17 mouse cellular contexts compared by ENCODE assay signal in genomic region chr19:44007186-44007585, GRCm38 (mm10). TPM values are rescaled to one million over a fixed set of nuclear protein-coding genes. Genes with fewer than 3 reads are reported as not detected.
DNase-seq lines count a peak whose midpoint lies in the region; ATAC-seq and TF ChIP-seq lines count a peak whose summit lies in the region.
"Had no signal": no experiment of that assay in that cellular context is flagged by ENCODE, and none has a peak within 500 bp of the region (broad histone marks: within the 10 kb centered on the region; RNA-seq: fewer than 3 reads in every experiment).

No protein-coding gene starts in this region.

- no peaks in the 10 kb centered on the region for H3K9me3 ChIP-seq in embryonic facial prominence, embryonic 11.5 days (replicated peaks; ENCODE audit: control insufficient read depth, low read length)
- no peaks in the 10 kb centered on the region for H3K9me3 ChIP-seq in embryonic facial prominence, embryonic 10.5 days
- H3K9me3 ChIP-seq: midbrain, embryonic 12.5 days; neural tube, embryonic 12.5 days had no signal

- ATAC-seq in embryonic facial prominence, embryonic 11.5 days (replicated peaks; ENCODE audit: insufficient number of reproducible peaks, low FRiP score, low TSS enrichment, low read depth), result no peak
- ATAC-seq: intestine, postnatal 0 days; lung, postnatal 0 days had no signal

- TF ChIP-seq CTCF in cerebellum, adult 2 months (IDR thresholded peaks at IDR 0.05; ENCODE audit: borderline replicate concordance, insufficient read depth, low read depth, low read length), result no peak

- no peak overlapping the region for H3K9ac ChIP-seq in embryonic facial prominence, embryonic 11.5 days (replicated peaks; ENCODE audit: low read length)
- H3K9ac ChIP-seq: midbrain, embryonic 12.5 days; neural tube, embryonic 12.5 days had no signal

- no peaks in the 10 kb centered on the region for H3K4me1 ChIP-seq in embryonic facial prominence, embryonic 11.5 days (ENCODE audit: control insufficient read depth, insufficient read depth, low read length)
- 0 out of 2 replicates have a peak, but pooled peaks cover 3% of the 10 kb centered on the region for H3K4me1 ChIP-seq in embryonic facial prominence, embryonic 10.5 days
- no peaks in the 10 kb centered on the region for H3K4me1 ChIP-seq in cerebellum, adult 2 months (ENCODE audit: control insufficient read depth, insufficient read depth, low read length)
- H3K4me1 ChIP-seq: midbrain, embryonic 12.5 days; neural tube, embryonic 12.5 days had no signal

- peak; percentile 13 for DNase-seq in embryonic facial prominence, embryonic 11.5 days (ENCODE audit: low spot score)
- no peak for DNase-seq in embryonic facial prominence, embryonic 10.5 days (ENCODE audit: low spot score)
- peak; percentile 57 to 60 for DNase-seq in right cerebral cortex, adult 2 months (ENCODE audit: low spot score in 2 of 2)
- DNase-seq in right cerebral cortex, postnatal 4 days, result no peak
- DNase-seq in left cerebral cortex, postnatal 14 days (ENCODE audit: low spot score in 2 of 2), result peak; percentile 25 to 55
- no peak for DNase-seq in kidney, postnatal 4 days
- no peak for DNase-seq in cerebellum, adult 2 months
- no peak for DNase-seq in gastrocnemius, postnatal 25 days
- DNase-seq: cerebellum, postnatal 10 days; kidney, postnatal 25 days had no signal

- no peak for TF ChIP-seq POLR2A in cerebellum, adult 2 months (IDR thresholded peaks at IDR 0.05; ENCODE audit: borderline replicate concordance, insufficient read depth, low read length)

- H3K27ac ChIP-seq in embryonic facial prominence, embryonic 11.5 days (replicated peaks; ENCODE audit: low read depth, low read length), result no peak overlapping the region
- no peak overlapping the region for H3K27ac ChIP-seq in embryonic facial prominence, embryonic 10.5 days (replicated peaks)
- H3K27ac ChIP-seq in cerebellum, adult 2 months (ENCODE audit: insufficient read depth, low read length), result no peak overlapping the region
- H3K27ac ChIP-seq: midbrain, embryonic 12.5 days; neural tube, embryonic 12.5 days had no signal

- no peak overlapping the region for H3K4me2 ChIP-seq in embryonic facial prominence, embryonic 11.5 days (ENCODE audit: low read depth, low read length)
- H3K4me2 ChIP-seq: heart, embryonic 11.5 days; midbrain, embryonic 12.5 days; neural tube, embryonic 12.5 days had no signal

- H3K4me3 ChIP-seq in embryonic facial prominence, embryonic 11.5 days (ENCODE audit: low read depth, low read length), result no peak overlapping the region
- H3K4me3 ChIP-seq in embryonic facial prominence, embryonic 10.5 days, result no peak overlapping the region
- H3K4me3 ChIP-seq in cerebellum, adult 2 months (replicated peaks; ENCODE audit: insufficient read depth, low read depth, low read length), result no peak overlapping the region
- H3K4me3 ChIP-seq: midbrain, embryonic 12.5 days; neural tube, embryonic 12.5 days had no signal

- intact Hi-C loops in left cerebral cortex, postnatal 14 days (cut with DNase I), result no loop called here

- WGBS in embryonic facial prominence, embryonic 11.5 days, result 62% methylated on average over 12 of the region's 12 CpGs
- WGBS in embryonic facial prominence, embryonic 10.5 days, result 68% methylated on average over 12 of the region's 12 CpGs
- 68% methylated on average over 12 of the region's 12 CpGs for WGBS in cerebellum, adult 2 months

- no peaks in the 10 kb centered on the region for H3K36me3 ChIP-seq in embryonic facial prominence, embryonic 11.5 days (replicated peaks; ENCODE audit: control insufficient read depth, insufficient read depth, low read depth, low read length)
- no peaks in the 10 kb centered on the region for H3K36me3 ChIP-seq in embryonic facial prominence, embryonic 10.5 days (replicated peaks)
- H3K36me3 ChIP-seq: midbrain, embryonic 12.5 days; neural tube, embryonic 12.5 days had no signal

- H3K27me3 ChIP-seq in embryonic facial prominence, embryonic 11.5 days (ENCODE audit: control insufficient read depth, insufficient read depth, low read length), result no peaks in the 10 kb centered on the region
- no peaks in the 10 kb centered on the region for H3K27me3 ChIP-seq in embryonic facial prominence, embryonic 10.5 days (replicated peaks; ENCODE audit: low read depth, poor library complexity, severe bottlenecking)
- H3K27me3 ChIP-seq in cerebellum, adult 2 months (ENCODE audit: control insufficient read depth, insufficient read depth, low read length), result no peaks in the 10 kb centered on the region
- H3K27me3 ChIP-seq: midbrain, embryonic 12.5 days; neural tube, embryonic 12.5 days had no signal

RNA-seq across cellular contexts. Expression of gene Cpn1, which starts 20.8 kb away (rescaled TPM):
- not detected in 2 replicates for polyA plus RNA-seq in embryonic facial prominence, embryonic 11.5 days (2014; fragmentation: Nextera tagmentation; extraction: Ambion mirVana)
- 0.07 and 0.13 TPM in 2 replicates for polyA plus RNA-seq in embryonic facial prominence, embryonic 10.5 days (2016; fragmentation: Nextera tagmentation; extraction: Ambion mirVana)
- under 1 TPM; 0.15 to 0.31 TPM for total RNA-seq in left cerebral cortex, postnatal 14 days (2021)
- 0.16 and 0.36 TPM in 2 replicates for polyA plus RNA-seq in cerebellum, adult 2 months (2012; rRNA removed)
- not detected for total RNA-seq in gastrocnemius, postnatal 25 days (2021)

RNA-seq across cellular contexts. Expression of gene Cyp2c23, which starts 21.8 kb away (rescaled TPM):
- polyA plus RNA-seq in embryonic facial prominence, embryonic 11.5 days (2014; fragmentation: Nextera tagmentation; extraction: Ambion mirVana), result not detected in 2 replicates
- polyA plus RNA-seq in embryonic facial prominence, embryonic 10.5 days (2016; fragmentation: Nextera tagmentation; extraction: Ambion mirVana), result not detected in 2 replicates
- total RNA-seq in left cerebral cortex, postnatal 14 days (2021), result under 1 TPM; 0.24 to 0.40 TPM
- not detected in 2 replicates for polyA plus RNA-seq in cerebellum, adult 2 months (2012; rRNA removed)
- total RNA-seq in gastrocnemius, postnatal 25 days (2021), result not detected
- total RNA-seq: MEL had no signal
- polyA plus RNA-seq: hindbrain, embryonic 11.5 days; midbrain, embryonic 12.5 days; neural tube, embryonic 12.5 days had no signal

Comparison
In these comparisons a context has a peak if more than half of its experiments do, and no peak if none do; other contexts are left out.
1. DNase-seq: peak in embryonic facial prominence, embryonic 11.5 days (single experiment), right cerebral cortex, adult 2 months (2 of 2) and left cerebral cortex, postnatal 14 days (2 of 2); none in embryonic facial prominence, embryonic 10.5 days (single experiment), right cerebral cortex, postnatal 4 days (single experiment), kidney, postnatal 4 days (0 of 2), cerebellum, adult 2 months (0 of 2) and gastrocnemius, postnatal 25 days (single experiment).